Mouse (Mus musculus): ENCODE measurements around the gene Rhbdl1.
"Not testable (repeated sequence)": the region's sequence is repeated elsewhere in the genome, so short reads cannot be mapped to it uniquely, and the experiment has no call there.

Gene Rhbdl1

DNA sequence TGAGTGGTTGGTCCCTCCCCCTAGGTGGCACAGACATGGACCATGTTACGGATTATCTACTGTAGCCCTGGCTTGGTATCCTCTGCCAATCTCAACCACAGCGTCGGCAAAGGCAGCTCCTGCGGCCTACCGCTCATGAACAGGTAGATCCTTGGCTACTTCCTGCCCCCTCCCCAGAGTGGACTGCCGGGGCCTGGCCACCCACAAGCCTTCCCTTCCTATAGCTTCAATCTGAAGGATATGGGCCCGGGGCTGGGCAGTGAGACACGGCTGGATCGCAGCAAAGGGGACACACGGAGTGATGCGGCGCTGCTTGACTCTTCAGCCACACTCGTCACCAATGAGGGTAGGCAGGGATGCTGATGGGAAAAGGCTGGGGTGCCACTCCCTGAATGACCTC is 10.1 kb downstream of the Rhbdl1 start:
- no peak for DNase-seq (ENCODE audit: low spot score in 2 of 2)

GRCm38 (mm10) chr17:25825984-25826570 is 11.0 kb downstream of the Rhbdl1 start:
- DNase-seq (ENCODE audit: low spot score in 2 of 2): no peak

GRCm38 (mm10) chr17:25825311-25825710 is 11.8 kb downstream of the Rhbdl1 start:
- DNase-seq (ENCODE audit: low spot score in 2 of 2): no peak

DNA sequence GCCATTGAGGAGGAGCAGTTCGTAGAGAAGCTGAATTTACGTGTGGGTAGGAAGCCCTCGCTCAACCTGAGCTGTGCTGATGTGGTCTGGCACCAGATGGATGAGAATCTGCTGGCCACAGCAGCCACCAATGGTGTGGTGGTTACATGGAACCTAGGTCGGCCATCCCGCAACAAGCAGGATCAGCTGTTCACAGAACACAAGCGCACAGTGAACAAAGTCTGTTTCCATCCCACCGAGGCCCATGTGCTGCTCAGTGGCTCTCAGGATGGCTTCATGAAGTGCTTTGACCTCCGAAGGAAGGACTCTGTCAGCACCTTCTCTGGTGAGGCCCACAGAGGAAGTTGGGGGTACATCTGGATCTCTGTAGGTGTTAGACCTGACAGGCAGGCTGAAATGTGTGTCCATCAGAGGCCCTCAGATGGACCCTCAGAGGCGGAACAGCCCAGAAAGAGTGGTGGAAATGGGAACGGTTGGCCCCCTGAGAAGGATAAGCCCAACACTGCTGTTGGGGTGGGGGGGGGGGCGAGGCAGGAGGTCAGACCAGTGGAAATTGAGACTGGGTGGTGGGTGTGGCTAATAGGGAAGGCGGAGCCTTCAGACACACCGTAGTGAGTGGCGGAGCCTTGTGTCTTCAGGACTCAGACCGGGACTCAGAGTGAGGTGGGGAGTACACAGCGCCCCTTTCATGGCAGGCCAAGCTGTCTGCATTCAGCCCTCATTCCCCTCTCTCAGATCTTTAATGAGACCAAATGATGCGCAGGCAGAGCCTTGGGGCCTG is 12.5 kb downstream of the Rhbdl1 start:
- no peak for DNase-seq (ENCODE audit: low spot score in 2 of 2)

DNA sequence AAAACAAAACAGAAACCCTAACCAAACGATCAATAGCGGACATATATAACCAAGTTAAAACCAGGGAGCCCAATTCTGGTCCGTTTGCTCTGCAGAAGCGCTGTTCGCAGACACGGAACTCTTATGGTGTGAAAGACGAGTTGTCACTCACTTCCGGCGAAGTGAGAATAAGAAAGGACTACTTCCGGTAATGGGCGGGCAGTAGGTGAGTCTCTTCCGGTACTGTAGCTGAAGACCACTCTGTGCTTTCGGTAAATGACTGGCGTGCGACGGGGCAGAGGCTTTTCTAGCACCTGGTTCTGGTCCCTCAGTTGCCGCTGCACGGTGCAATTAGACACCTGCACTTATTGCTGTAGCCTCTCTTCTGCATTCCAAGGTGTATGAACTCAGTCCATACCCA is 13.6 kb downstream of the Rhbdl1 start, which contains the start of gene Wdr24:
Gene Wdr24 (plus strand): TSS at position 176 of the 400 bp plus-strand sequence.
- DNase-seq (ENCODE audit: low spot score in 2 of 2): peak; percentile 73 to 86

- DNase-seq (ENCODE audit: low spot score in 2 of 2): no peak
Observed at GRCm38 (mm10) chr17:25818851-25819780, 18.0 kb downstream of the Rhbdl1 start.

- DNase-seq (ENCODE audit: low spot score in 2 of 2): no peak
Observed at GRCm38 (mm10) chr17:25817662-25818061, 19.4 kb downstream of the Rhbdl1 start.

GRCm38 (mm10) chr17:25813471-25813870 is 23.6 kb downstream of the Rhbdl1 start:
- peak; percentile 88 to 90 for DNase-seq (ENCODE audit: low spot score in 2 of 2)

GRCm38 (mm10) chr17:25810890-25811289 is 26.2 kb downstream of the Rhbdl1 start:
- DNase-seq (ENCODE audit: low spot score in 2 of 2): no peak

DNA sequence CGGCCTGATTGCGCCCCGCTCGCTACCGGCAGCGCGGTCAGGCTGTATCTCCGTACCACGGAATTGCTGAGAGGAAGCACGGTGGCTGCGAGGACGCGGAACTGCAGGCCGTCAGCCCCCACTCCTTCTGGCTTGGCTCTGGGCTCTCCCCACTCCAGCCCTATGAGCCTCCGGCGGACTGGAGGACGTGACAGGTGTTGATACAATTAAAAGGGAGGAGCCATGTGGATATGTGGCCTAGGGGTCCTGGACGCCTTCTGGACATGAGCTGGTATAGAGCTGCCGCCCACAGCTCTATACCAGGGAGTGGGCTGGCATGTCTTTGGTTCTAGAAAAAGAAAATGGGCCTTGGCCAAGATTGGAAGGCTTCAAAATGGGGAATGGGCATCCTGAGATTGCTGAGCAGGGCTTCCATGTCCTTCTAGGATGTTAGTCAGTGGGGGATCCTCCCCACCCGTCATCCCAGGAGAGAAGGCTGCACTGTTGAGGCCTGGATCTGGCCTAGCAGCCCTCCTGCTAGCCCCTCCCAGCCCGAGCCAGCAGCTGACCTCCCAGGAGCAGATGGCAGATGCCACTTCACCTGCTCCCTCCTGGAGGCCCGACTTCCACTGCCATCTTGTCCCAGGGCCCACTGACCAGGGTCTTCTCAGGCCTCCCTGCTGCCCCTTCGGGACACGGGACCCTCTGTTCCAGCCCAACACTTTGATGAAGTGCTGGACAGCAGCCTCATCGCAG is 27.3 kb downstream of the Rhbdl1 start:
- DNase-seq (ENCODE audit: low spot score in 2 of 2): peak; percentile 45 to 53

DNA sequence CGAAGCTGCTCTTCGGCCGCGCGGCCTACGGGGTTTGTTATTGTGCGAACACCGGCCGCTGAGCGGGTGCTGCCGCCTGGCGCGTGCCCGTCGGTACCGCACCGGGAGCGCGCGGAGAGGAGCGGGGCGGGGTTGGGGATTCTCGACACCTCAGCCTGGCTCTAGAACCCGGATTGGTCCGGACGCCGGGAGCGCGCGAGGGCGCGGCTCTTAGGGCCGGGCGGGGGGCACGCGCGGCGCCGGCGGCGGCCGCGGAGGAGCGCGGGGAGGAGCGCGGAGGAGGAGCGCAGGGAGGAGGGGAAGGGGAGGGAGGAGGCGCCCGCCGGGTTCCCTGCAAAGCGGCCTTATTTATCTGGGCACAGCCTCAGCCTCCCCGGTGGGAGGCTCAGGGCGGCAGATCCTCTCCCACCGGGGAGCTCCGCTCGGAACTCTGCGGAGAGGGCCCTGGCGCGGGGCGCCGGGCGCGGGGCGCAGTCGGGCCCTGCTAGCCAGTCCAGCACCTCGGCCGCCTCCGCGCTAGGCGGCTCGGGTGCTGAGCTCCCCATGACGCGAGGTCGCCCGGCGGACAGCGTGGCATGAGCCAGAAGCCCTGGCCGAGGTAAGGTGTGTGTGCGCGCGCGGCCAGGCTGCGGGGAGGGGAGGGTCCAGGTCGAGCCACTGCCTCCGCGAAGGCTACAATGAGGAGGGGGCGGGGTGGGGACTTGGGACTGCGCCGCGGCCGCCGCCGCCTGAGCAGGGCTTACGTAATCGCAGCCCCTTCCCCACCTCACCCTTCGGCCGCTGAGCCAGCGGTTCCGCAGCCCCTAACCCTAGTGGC is 28.1 kb downstream of the Rhbdl1 start, which contains the start of gene Fbxl16:
Gene Fbxl16 (plus strand): TSS at position 297 of the 817 bp plus-strand sequence.
- peak; percentile 90 to 92 for DNase-seq (ENCODE audit: low spot score in 2 of 2)

- no peak for DNase-seq (ENCODE audit: low spot score in 2 of 2)
Observed at GRCm38 (mm10) chr17:25808028-25808427, 29.1 kb downstream of the Rhbdl1 start.

DNA sequence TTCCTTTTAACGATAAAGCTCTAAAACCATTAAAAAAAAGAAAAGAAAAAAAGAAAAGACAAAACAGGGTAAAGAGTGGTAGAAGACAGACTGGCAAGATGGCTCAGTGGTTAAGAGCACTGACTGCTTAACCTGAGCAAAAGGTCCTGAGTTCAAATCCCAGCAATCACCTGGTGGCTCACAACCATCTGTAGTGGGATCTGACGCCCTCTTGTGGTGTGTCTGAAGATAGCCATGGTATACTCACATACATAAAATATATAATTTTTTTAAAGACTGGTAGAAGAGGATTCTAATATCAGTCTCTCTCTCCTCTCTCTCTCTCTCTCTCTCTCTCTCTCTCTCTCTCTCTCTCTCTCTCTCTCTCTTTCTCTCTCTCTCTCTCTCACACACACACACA is 29.6 kb downstream of the Rhbdl1 start:
- not testable (repeated sequence) for DNase-seq (ENCODE audit: low spot score in 2 of 2)

DNA sequence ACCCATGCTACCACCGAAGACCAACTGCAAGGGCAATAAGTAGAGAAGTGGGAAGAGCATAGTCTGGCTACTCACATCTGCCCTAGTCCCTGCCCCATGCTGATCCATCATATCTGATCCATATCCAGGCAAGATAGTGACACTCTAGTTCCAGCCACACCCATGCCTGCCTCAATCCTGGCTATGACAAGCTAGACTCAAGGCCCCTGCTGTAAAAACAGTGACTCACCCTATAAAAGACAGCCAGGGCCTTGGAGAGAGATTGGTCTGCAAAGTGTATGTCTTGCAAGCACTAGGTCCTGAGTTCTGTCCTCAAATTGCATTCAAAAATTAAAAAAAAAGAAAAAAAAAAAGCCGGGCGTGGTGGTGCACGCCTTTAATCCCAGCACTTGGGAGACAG is 30.6 kb downstream of the Rhbdl1 start:
- no peak for DNase-seq (ENCODE audit: low spot score in 2 of 2)

DNA sequence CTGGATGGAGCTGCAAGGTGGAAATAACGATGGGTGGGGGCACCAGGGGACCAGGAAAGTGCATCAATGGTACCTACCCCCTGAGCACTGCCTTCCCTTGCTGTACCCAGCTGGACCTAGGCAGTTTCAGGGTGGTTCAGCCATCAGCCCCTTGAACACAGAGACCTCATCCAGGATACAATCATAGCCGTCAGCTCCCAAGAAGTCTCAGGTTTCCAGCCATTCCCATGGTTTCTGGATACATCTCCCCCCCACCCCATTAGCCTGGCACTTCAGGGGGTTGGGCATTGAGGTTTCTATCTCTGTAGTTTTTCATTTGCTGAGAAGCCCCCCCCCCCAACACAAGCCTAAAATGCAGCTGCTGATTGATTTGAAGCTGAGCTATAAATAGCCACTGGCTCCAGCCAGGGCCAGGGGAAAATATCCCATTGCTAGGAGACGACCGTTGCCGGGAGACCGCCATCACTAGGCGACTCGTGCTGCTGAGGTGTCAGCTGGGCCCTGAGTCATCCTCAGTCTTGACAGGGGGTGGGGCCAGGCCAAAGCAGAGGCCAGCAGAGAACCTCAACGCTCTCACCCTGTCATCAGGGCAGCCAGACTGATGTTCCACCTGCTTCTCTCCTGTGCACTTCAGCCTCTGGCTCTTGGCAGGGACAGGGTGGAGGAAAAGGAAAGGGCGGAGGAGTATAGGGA is 34.1 kb downstream of the Rhbdl1 start:
- peak; percentile 79 to 88 for DNase-seq (ENCODE audit: low spot score in 2 of 2)

DNA sequence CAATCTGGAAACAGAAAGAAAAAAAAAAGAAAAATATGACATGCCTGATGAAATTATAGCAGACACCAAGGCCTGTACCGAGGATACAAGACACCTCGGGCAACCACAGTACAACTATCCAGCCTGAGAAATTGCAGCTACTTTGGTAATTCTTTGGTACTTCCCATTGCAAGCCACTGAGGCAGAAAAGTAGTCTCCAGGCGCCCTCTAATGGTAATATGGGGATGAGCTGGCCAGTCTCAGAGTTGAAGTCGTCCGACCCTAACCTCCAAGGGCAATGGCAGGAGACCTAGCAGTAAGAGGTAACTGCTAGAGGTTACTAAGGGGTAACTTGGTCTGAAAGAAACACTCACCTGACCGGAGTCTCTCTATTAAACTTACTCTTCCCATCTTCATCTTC is 36.1 kb downstream of the Rhbdl1 start:
- peak in 1 of 2 experiments; percentile 84 for DNase-seq (ENCODE audit: low spot score in 2 of 2)

GRCm38 (mm10) chr17:25796951-25797369 is 40.1 kb downstream of the Rhbdl1 start, which contains the start of gene Metrn:
Gene Metrn (minus strand): TSS chr17:25797136.
- peak in 1 of 2 experiments; percentile 67 for DNase-seq (ENCODE audit: low spot score in 2 of 2)

DNA sequence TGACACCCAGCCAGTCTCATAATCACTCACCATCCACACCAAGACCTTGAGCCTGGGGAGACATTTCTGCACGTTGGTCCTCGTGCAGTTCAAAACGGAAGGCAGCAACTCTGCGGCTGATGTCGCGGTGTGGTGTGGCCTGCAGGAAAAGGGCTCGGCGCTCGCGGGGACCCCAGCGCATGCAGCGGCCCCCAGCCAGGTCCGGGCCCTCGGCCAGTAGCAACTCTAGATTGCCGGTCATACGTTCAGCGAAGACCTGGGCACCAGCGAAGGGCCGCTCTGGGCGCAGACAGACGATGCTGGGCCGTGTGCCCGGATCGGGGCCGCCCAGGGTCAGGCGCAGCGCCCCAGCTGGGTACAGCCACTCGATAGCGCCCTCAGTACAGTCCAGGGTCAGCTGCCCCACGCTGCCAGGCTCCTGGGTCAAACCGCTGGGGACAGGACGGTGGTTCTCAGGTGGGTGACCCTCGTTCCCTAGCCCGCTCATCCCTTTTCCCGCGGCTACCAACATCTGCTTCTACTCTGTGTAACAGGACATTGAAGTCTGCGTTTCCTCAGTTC is 40.8 kb downstream of the Rhbdl1 start:
- no peak for DNase-seq (ENCODE audit: low spot score in 2 of 2)

DNA sequence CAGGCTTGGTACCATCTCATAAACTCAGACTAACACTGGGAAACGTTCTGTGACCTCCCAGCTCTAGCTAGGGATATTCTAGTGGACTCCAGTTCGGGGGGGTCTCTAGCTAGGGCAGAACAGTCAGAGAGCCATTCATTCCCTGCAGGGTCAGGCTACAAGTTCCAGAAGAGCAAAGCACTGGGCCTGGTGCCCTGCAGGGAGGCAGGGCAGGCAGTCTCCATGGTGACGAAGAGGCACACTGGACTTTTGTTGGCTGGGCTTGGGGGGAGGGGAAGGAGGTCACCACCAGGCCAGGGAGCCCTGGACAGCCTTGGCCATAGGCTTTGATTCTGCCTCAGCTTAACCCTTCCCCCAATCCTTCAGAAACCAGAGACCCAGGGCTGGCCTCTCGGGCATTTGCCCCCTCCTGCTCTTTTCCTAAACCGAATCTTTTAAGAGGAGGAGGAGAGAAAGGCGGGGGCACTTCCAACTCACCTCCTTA is 41.4 kb downstream of the Rhbdl1 start, which contains the start of gene AC134908.4:
Gene AC134908.4 (minus strand): TSS at position 51 of the 484 bp plus-strand sequence.
- DNase-seq (ENCODE audit: low spot score in 2 of 2): peak in 1 of 2 experiments; percentile 63
